Mouse (Mus musculus) hindbrain, postnatal 0 days (tissue): ENCODE data around the gene Crybb1. TPM values are rescaled to one million over a fixed set of nuclear protein-coding genes. Genes with fewer than 3 reads are reported as not detected.

ENCODE experiments used
- ATAC-seq: fragments of 200-750 bp; cut with Nextera tagmentation; 2 replicates; pipeline ENCODE4 v1.8.0; 2017; ENCODE audit warnings: mild to moderate bottlenecking, moderate TSS enrichment, moderate library complexity
- DNase-seq: peaks from one replicate; pipeline ENCODE4 v3.0.0-alpha.2; 2015; ENCODE audit warnings: low spot score
- H3K27ac ChIP-seq: fragments of 300-500 bp; sonication (generic); 2 replicates; pipeline ENCODE4 v1.5.1; 2014; ENCODE audit warnings: mild to moderate bottlenecking
- H3K27me3 ChIP-seq: fragments of 300-500 bp; sonication (generic); 2 replicates; pipeline ENCODE4 v1.6.1; 2014; ENCODE audit warnings: low read length, mixed read lengths; ENCODE audit not compliant: insufficient read depth
- H3K36me3 ChIP-seq: fragments of 300-500 bp; sonication (generic); 2 replicates; pipeline ENCODE4 v1.6.1; 2014; ENCODE audit warnings: low read length, mixed read lengths; ENCODE audit not compliant: insufficient read depth
- H3K4me1 ChIP-seq: fragments of 300-500 bp; sonication (generic); 2 replicates; pipeline ENCODE4 v1.6.1; 2014; ENCODE audit warnings: antibody characterized with exemption, low read length, mixed read lengths; ENCODE audit not compliant: insufficient read depth
- H3K4me2 ChIP-seq: fragments of 300-500 bp; sonication (generic); 2 replicates; pipeline ENCODE4 v1.6.1; 2014; ENCODE audit warnings: low read depth, mild to moderate bottlenecking, low read length, moderate library complexity, mixed read lengths
- H3K4me3 ChIP-seq: fragments of 300-500 bp; sonication (generic); 2 replicates; pipeline ENCODE4 v1.5.1; 2014; ENCODE audit warnings: low read length
- H3K9ac ChIP-seq: fragments of 300-500 bp; sonication (generic); replicated peaks from 2 replicates; pipeline ENCODE4 v1.6.1; 2014; ENCODE audit warnings: mild to moderate bottlenecking, low read length, moderate library complexity, mixed read lengths
- H3K9me3 ChIP-seq: fragments of 300-500 bp; sonication (generic); 2 replicates; pipeline ENCODE4 v1.6.1; 2016; ENCODE audit warnings: low read length, mixed read lengths
- CTCF ChIP-seq: IDR thresholded peaks from 2 replicates; pipeline ENCODE4 v1.5.1; 2016; ENCODE audit warnings: antibody characterized with exemption, control low read depth, low read depth
- WGBS: fragments of 180-500 bp; shearing (Covaris S2); extraction: QIAGEN DNeasy Blood & Tissue Kit; methylation state at CpG from one replicate; pipeline ENCODE4 v1.1.7; 2014; 5-methylcytosine and 5-hydroxymethylcytosine counted together
- polyA plus RNA-seq: library from polyadenylated mRNA; unstranded; fragments of >200 nt; fragmentation: Nextera tagmentation; extraction: Ambion mirVana; gene quantifications from 2 replicates; pipeline ENCODE4 v1.2.1, GENCODE M21; 2015
- total RNA-seq: library from RNA; depleted of rRNA; stranded (reverse); fragments of >200 nt; gene quantifications from 2 replicates; pipeline ENCODE4 v1.2.3, GENCODE M21; 2014

The Crybb1 gene
- total and polyA plus RNA-seq, 2 experiments from 2014 or later, result 11.7 to 14.6 TPM

GRCm38 (mm10) chr5:112213331-112214240 is 42.0 kb upstream of the Crybb1 start:
- peak overlapping the region; percentile 68 for H3K27ac ChIP-seq
- 25% methylated on average over 19 of the region's 19 CpGs for WGBS
- H3K36me3 ChIP-seq, result no peaks in the 10 kb centered on the region
- H3K9ac ChIP-seq, result no peak overlapping the region; the same call in 1 of the 2 replicates
- no peak for TF ChIP-seq CTCF
- H3K4me2 ChIP-seq, result peak overlapping the region; percentile 6; the same call in 1 of the 2 replicates
- ATAC-seq (peak; percentile 54), DNase-seq (peak; percentile 74)
- H3K9me3 ChIP-seq, result no peaks in the 10 kb centered on the region
- H3K4me3 ChIP-seq, result no peak overlapping the region
- no peaks in the 10 kb centered on the region for H3K27me3 ChIP-seq
- H3K4me1 ChIP-seq, result peaks cover 21% of the 10 kb centered on the region

DNA sequence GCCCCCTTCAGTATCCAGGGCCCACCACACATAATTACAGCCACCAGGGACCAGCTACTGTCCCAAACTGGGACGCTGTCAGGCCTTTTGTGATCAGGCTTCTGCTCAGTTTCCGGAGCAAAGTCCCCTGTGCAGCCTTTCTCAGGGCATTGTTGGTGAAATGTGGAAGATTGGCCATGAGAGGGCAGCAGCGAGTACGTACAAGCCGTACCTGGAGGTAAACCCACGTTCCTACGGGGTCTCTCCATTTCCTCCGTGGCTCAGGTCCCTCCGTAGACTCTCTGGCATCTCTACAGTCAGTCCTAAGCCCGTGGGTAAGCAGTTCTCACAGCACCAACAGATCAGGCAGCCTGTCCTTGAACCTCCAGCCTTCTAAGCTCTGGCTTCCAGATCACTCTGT is 41.2 kb upstream of the Crybb1 start:
- Histone ChIP-seq H3K9ac (no peak overlapping the region; the same call in 1 of the 2 replicates), H3K36me3 (peaks cover 2% of the 10 kb centered on the region; the same call in 1 of the 2 replicates), H3K4me2 (peak overlapping the region; percentile 24; the same call in 1 of the 2 replicates), H3K27ac (peak overlapping the region; percentile 68), H3K4me3 (no peak overlapping the region), H3K27me3 (no peaks in the 10 kb centered on the region), H3K9me3 (no peaks in the 10 kb centered on the region), H3K4me1 (peaks cover 21% of the 10 kb centered on the region)
- DNase-seq, result peak; percentile 92
- 4% methylated on average over 10 of the region's 10 CpGs for WGBS
- ATAC-seq, result peak; percentile 25; the same call in 1 of the 2 replicates
- peak; percentile 87 for TF ChIP-seq CTCF

- 9% methylated on average over 12 of the region's 12 CpGs for WGBS
- H3K4me2 ChIP-seq, result peak overlapping the region; percentile 24
- ATAC-seq (peak; percentile 16; the same call in 1 of the 2 replicates), DNase-seq (peak; percentile 63)
- H3K4me3 ChIP-seq, result no peak overlapping the region
- H3K9me3 ChIP-seq, result no peaks in the 10 kb centered on the region
- H3K4me1 ChIP-seq, result peaks cover 21% of the 10 kb centered on the region
- H3K27ac ChIP-seq, result peak overlapping the region; percentile 49
- H3K27me3 ChIP-seq, result no peaks in the 10 kb centered on the region
- TF ChIP-seq CTCF, result no peak
- H3K36me3 ChIP-seq, result peaks cover 7% of the 10 kb centered on the region; the same call in 1 of the 2 replicates
- 0 out of 2 replicates have a peak overlapping the region, but pooled peaks have one; percentile 3 for H3K9ac ChIP-seq
These were observed 40.3 kb upstream of the Crybb1 start for GRCm38 (mm10) chr5:112215291-112215751.

DNA sequence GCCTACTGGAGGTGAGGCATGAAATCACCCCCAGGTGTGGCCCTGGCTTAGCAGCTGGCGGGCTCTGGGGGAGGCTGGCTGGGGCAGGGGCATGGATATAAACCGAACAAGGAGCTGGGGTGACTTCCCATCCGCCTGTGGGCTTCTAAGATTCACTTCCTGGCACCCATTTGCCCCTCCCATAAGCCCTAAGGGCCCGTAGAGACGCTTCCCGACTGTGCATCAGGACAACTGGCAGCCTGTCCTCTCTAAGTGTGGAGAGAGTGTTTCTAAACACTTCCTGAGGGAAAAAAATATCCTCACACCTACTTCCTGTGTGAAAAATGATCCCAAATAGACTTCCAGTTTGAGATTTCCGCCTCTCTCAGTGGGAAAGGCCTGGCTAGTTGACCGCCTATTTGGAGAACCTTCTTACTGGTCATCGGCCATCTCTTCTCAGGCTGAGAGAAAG is 39.8 kb upstream of the Crybb1 start:
- H3K36me3 ChIP-seq, result peaks cover 7% of the 10 kb centered on the region; the same call in 1 of the 2 replicates
- no peaks in the 10 kb centered on the region for H3K9me3 ChIP-seq
- peak; percentile 51 for DNase-seq
- peak overlapping the region; percentile 49 for H3K27ac ChIP-seq
- H3K4me1 ChIP-seq, result peaks cover 21% of the 10 kb centered on the region
- no peak for TF ChIP-seq CTCF
- H3K9ac ChIP-seq, result no peak overlapping the region
- no peaks in the 10 kb centered on the region for H3K27me3 ChIP-seq
- no peak overlapping the region for H3K4me3 ChIP-seq
- 29% methylated on average over 9 of the region's 9 CpGs for WGBS
- ATAC-seq, result no peak
- H3K4me2 ChIP-seq, result peak overlapping the region; percentile 24; the same call in 1 of the 2 replicates

DNA sequence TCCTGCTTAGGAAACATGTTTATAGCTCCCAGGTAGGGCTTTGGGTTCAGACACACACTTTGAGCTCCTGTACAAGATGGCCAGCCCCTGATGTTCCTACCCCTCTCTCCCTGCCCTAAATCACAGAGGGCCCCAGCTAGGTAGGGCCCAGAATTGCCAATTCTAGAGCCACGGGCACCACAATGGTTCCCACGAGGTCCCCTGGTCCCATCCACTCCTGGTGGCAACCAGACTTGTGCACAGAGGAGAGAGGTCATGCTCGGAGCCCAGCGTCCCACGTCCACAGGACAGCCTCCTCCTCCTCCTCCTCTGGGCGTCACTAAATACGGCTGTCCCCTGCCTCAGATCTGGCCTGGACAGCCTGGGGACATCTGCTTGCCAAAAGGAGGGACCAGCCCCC is 39.3 kb upstream of the Crybb1 start:
- TF ChIP-seq CTCF, result no peak
- H3K4me1 ChIP-seq, result peaks cover 21% of the 10 kb centered on the region
- H3K9ac ChIP-seq, result no peak overlapping the region
- ATAC-seq, result no peak
- 49% methylated on average over 7 of the region's 7 CpGs for WGBS
- H3K27me3 ChIP-seq, result no peaks in the 10 kb centered on the region
- no peak for DNase-seq
- H3K36me3 ChIP-seq, result peaks cover 8% of the 10 kb centered on the region; the same call in 1 of the 2 replicates
- no peak overlapping the region for H3K4me3 ChIP-seq
- no peaks in the 10 kb centered on the region for H3K9me3 ChIP-seq
- H3K4me2 ChIP-seq, result no peak overlapping the region
- peak overlapping the region; percentile 49 for H3K27ac ChIP-seq

DNA sequence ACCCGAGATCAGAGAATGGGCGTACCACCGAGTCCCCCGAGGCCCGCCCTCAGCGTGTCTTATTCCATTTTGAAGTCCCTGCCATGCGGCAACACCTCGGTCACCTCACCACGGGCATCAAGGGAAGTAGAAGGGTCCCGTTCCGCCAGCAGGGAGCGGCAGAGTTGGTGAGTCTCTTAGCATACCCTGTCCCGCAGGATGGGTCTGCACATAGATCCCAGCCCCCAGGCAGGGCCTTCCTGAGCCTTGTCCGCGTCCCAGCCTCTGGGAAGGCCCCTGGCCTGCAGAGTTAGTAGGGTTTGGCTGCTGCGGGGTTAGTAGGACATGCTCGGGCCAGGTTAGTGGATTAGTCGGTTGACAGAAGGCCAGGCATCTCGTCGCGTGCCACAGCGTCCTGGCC is 38.6 kb upstream of the Crybb1 start:
- peak; percentile 27; the same call in 1 of the 2 replicates for TF ChIP-seq CTCF
- WGBS, result 45% methylated on average over 22 of the region's 22 CpGs
- ATAC-seq (no peak), DNase-seq (no peak)
- H3K27me3 ChIP-seq, result no peaks in the 10 kb centered on the region
- no peak overlapping the region for H3K4me2 ChIP-seq
- no peak overlapping the region for H3K9ac ChIP-seq
- peaks cover 21% of the 10 kb centered on the region for H3K4me1 ChIP-seq
- H3K27ac ChIP-seq, result peak overlapping the region; percentile 56; the same call in 1 of the 2 replicates
- no peaks in the 10 kb centered on the region for H3K9me3 ChIP-seq
- H3K36me3 ChIP-seq, result peaks cover 12% of the 10 kb centered on the region; the same call in 1 of the 2 replicates
- H3K4me3 ChIP-seq, result no peak overlapping the region
